Mouse (Mus musculus) heart, postnatal 4 days (tissue): ENCODE measurements around the gene Gm15130. TPM values are rescaled to one million over a fixed set of nuclear protein-coding genes. Genes with fewer than 3 reads are reported as not detected.

Source experiments
- DNase-seq: peaks from one replicate; pipeline ENCODE4 v3.0.0; 2021
- total RNA-seq, 2 experiments: library from RNA; stranded (reverse); gene quantifications; 2 replicates each; pipeline ENCODE4 v1.2.3; 2021

Gene Gm15130
- total RNA-seq, result not detected

DNA sequence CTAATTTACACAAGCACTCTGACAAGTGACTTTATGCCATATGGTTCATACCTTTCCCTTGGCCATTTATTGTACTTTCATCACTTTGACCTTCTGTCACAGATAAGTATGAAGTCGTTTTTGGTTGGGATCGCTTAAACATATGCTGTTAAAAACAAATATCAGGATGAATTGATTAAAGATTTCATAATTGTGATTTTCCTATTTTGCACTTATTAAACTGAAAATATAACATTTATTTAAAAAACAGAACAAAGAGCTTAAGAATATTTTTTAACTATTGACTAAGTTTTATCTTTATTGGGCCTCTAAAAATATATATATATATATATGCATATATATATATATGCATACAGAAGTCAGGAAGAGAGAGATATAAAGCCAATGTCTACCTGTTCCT is at the start of gene Gm15130:
Gene Gm15130, minus strand, starts transcription at position 101 of the 400 bp plus-strand sequence.
- DNase-seq, result no peak

DNA sequence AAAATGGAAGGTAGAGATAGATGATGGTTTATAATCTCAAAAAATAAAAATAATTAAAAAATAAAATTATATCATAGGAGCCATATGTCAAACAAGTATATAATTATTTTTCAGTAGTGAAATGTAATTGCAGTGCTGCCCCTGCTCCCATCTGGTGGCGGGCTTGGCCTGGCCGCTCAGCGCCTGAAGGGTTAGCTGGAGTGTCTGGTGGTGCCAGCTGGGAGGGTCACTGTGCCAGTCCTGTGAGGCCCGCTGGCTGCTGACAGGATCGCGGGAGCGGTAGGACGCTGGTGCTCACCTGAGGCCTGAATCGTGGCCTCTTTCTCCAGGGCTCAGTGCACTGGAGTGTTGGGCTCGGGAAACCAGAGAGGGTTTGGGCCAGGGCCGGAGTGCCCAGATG is 29.3 kb upstream of the Gm15130 start:
- DNase-seq, result no peak

DNA sequence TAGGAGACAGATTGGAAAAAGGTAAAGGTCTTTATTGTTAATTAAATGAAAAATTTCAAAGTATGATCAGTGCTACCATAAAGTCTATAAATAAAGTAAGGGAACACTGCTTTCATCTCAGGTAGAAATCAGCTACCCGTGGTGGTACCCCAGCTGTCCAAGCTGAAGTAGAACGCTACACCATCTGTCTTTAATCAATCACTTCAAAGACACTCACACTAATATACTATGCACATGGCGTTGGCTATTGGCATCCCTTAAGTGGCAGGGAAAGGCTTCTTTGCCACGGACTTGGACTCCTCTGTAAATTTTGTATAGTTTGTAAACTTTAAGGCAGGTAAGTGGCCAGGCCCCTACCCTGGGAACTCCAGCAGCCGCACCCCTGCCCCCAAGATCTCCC is 17.0 kb downstream of the Gm15130 start:
- DNase-seq, result no peak

DNA sequence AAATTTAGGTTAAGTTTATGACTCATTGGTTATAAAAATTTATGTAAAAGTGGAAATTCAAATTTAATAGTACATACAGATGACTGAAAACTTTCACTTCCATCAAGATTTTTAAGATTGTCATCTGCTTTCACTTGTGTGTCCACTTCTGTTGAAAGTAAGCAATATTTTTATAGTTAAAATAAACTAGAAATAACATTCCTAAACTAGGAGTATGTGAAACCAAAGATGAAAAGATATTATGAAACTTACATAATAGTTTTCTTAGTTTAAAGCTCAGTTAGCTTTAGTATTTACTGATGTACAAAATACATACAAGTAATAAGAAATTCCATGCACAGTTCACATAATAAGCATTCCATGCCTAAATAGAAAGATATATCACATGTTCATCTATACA is 46.9 kb downstream of the Gm15130 start, which contains the start of gene Gm13941:
Gene Gm13941, minus strand, starts transcription at position 101 of the 400 bp plus-strand sequence.
- DNase-seq, result no peak

Other genes starting within 250 kb of the Gm15130 start
- gene Ano3, start 202.0 kb downstream of the Gm15130 start, total RNA-seq, result under 1 TPM; 0.14 to 0.17 TPM
- gene Gm13941, start 47.0 kb downstream of the Gm15130 start, total RNA-seq, result not detected
- gene 4930430A15Rik, start 76.7 kb upstream of the Gm15130 start, total RNA-seq, result not detected
- not detected for gene Olfr1275, start 82.3 kb upstream of the Gm15130 start, total RNA-seq
- gene Olfr1276, start 101.6 kb upstream of the Gm15130 start, total RNA-seq, result not detected
- gene Olfr1277, start 121.2 kb upstream of the Gm15130 start, total RNA-seq, result not detected
- gene Olfr1278, start 137.2 kb upstream of the Gm15130 start, total RNA-seq, result not detected
- gene Olfr1279, start 147.7 kb upstream of the Gm15130 start, total RNA-seq, result not detected
- gene Olfr1280, start 161.1 kb upstream of the Gm15130 start, total RNA-seq, result not detected
- gene Olfr1281, start 173.6 kb upstream of the Gm15130 start, total RNA-seq, result not detected
- not detected for gene Olfr1282, start 183.1 kb upstream of the Gm15130 start, total RNA-seq
- gene Olfr1283, start 213.9 kb upstream of the Gm15130 start, total RNA-seq, result not detected
- not detected for gene Olfr1284, start 222.6 kb upstream of the Gm15130 start, total RNA-seq